Mouse (Mus musculus): ENCODE data around the gene Lasp1. TPM values are rescaled to one million over a fixed set of nuclear protein-coding genes. Genes with fewer than 3 reads are reported as not detected.

Gene Lasp1
- polyA plus RNA-seq, 1 experiment, result 77.7 TPM

GRCm38 (mm10) chr11:97802495-97802894 is 3.7 kb downstream of the Lasp1 start:
- Histone ChIP-seq H3K4me1 (peaks cover 78% of the 10 kb centered on the region), H3K27me3 (replicated peaks) (no peaks in the 10 kb centered on the region), H3K4me3 (replicated peaks) (peak overlapping the region; percentile 28), H3K9me3 (no peaks in the 10 kb centered on the region), H3K36me3 (replicated peaks; ENCODE audit: low read length) (peaks cover 60% of the 10 kb centered on the region)
- TF ChIP-seq GATA1 (IDR thresholded peaks at IDR 0.05; ENCODE audit: borderline replicate concordance, low read length) (no peak), FLI1 (IDR thresholded peaks at IDR 0.05; ENCODE audit: low read length) (no peak)

GRCm38 (mm10) chr11:97803847-97804246 is 5.0 kb downstream of the Lasp1 start:
- Histone ChIP-seq H3K36me3 (replicated peaks; ENCODE audit: low read length) (peaks cover 73% of the 10 kb centered on the region), H3K4me1 (peaks cover 81% of the 10 kb centered on the region), H3K27me3 (replicated peaks) (no peaks in the 10 kb centered on the region), H3K9me3 (no peaks in the 10 kb centered on the region), H3K4me3 (replicated peaks) (peak overlapping the region; percentile 2)
- TF ChIP-seq GATA1 (IDR thresholded peaks at IDR 0.05; ENCODE audit: borderline replicate concordance, low read length) (no peak), FLI1 (IDR thresholded peaks at IDR 0.05; ENCODE audit: low read length) (no peak)

GRCm38 (mm10) chr11:97804841-97805661 is 6.3 kb downstream of the Lasp1 start:
- TF ChIP-seq FLI1 (IDR thresholded peaks at IDR 0.05; ENCODE audit: low read length), result no peak
- no peak for TF ChIP-seq GATA1 (IDR thresholded peaks at IDR 0.05; ENCODE audit: borderline replicate concordance, low read length)
- Histone ChIP-seq H3K36me3 (replicated peaks; ENCODE audit: low read length) (peaks cover 85% of the 10 kb centered on the region), H3K4me3 (replicated peaks) (peak overlapping the region; percentile 11), H3K27me3 (replicated peaks) (no peaks in the 10 kb centered on the region), H3K9me3 (no peaks in the 10 kb centered on the region), H3K4me1 (peaks cover 88% of the 10 kb centered on the region)

GRCm38 (mm10) chr11:97805662-97806612 is 7.1 kb downstream of the Lasp1 start:
- H3K27me3 ChIP-seq (replicated peaks), result no peaks in the 10 kb centered on the region
- H3K36me3 ChIP-seq (replicated peaks; ENCODE audit: low read length), result peaks cover 94% of the 10 kb centered on the region
- H3K9me3 ChIP-seq, result no peaks in the 10 kb centered on the region
- H3K4me1 ChIP-seq, result peaks cover 94% of the 10 kb centered on the region
- no peak for TF ChIP-seq FLI1 (IDR thresholded peaks at IDR 0.05; ENCODE audit: low read length)
- no peak for TF ChIP-seq GATA1 (IDR thresholded peaks at IDR 0.05; ENCODE audit: borderline replicate concordance, low read length)
- H3K4me3 ChIP-seq (replicated peaks), result no peak overlapping the region

- Histone ChIP-seq H3K4me1 (peaks cover 93% of the 10 kb centered on the region), H3K36me3 (replicated peaks; ENCODE audit: low read length) (peaks cover 96% of the 10 kb centered on the region), H3K9me3 (no peaks in the 10 kb centered on the region)
These were observed 7.8 kb downstream of the Lasp1 start for GRCm38 (mm10) chr11:97806613-97806964.

GRCm38 (mm10) chr11:97807626-97808025 is 8.8 kb downstream of the Lasp1 start:
- Histone ChIP-seq H3K27me3 (replicated peaks) (no peaks in the 10 kb centered on the region), H3K36me3 (replicated peaks; ENCODE audit: low read length) (peaks cover 96% of the 10 kb centered on the region), H3K4me3 (replicated peaks) (no peak overlapping the region), H3K9me3 (no peaks in the 10 kb centered on the region), H3K4me1 (peaks cover 90% of the 10 kb centered on the region)
- TF ChIP-seq FLI1 (IDR thresholded peaks at IDR 0.05; ENCODE audit: low read length) (no peak), GATA1 (IDR thresholded peaks at IDR 0.05; ENCODE audit: borderline replicate concordance, low read length) (no peak)

More at GRCm38 (mm10) chr11:97806613-97806964, 7.8 kb downstream of the Lasp1 start:
- H3K27me3 ChIP-seq (replicated peaks), result no peaks in the 10 kb centered on the region
- no peak for TF ChIP-seq GATA1 (IDR thresholded peaks at IDR 0.05; ENCODE audit: borderline replicate concordance, low read length)
- no peak for TF ChIP-seq FLI1 (IDR thresholded peaks at IDR 0.05; ENCODE audit: low read length)
- no peak overlapping the region for H3K4me3 ChIP-seq (replicated peaks)

- H3K9me3 ChIP-seq, result no peaks in the 10 kb centered on the region
- H3K4me1 ChIP-seq, result peaks cover 91% of the 10 kb centered on the region
- H3K27me3 ChIP-seq (replicated peaks), result no peaks in the 10 kb centered on the region
- TF ChIP-seq FLI1 (IDR thresholded peaks at IDR 0.05; ENCODE audit: low read length), result no peak
- TF ChIP-seq GATA1 (IDR thresholded peaks at IDR 0.05; ENCODE audit: borderline replicate concordance, low read length), result no peak
- H3K4me3 ChIP-seq (replicated peaks), result no peak overlapping the region
- H3K36me3 ChIP-seq (replicated peaks; ENCODE audit: low read length), result peaks cover 97% of the 10 kb centered on the region
These were observed 9.3 kb downstream of the Lasp1 start for GRCm38 (mm10) chr11:97808093-97808492.

- TF ChIP-seq GATA1 (IDR thresholded peaks at IDR 0.05; ENCODE audit: borderline replicate concordance, low read length) (no peak), FLI1 (IDR thresholded peaks at IDR 0.05; ENCODE audit: low read length) (no peak)
- Histone ChIP-seq H3K4me3 (replicated peaks) (no peak overlapping the region), H3K27me3 (replicated peaks) (no peaks in the 10 kb centered on the region), H3K9me3 (no peaks in the 10 kb centered on the region), H3K4me1 (peaks cover 91% of the 10 kb centered on the region), H3K36me3 (replicated peaks; ENCODE audit: low read length) (peaks cover 98% of the 10 kb centered on the region)
These were observed 9.9 kb downstream of the Lasp1 start for GRCm38 (mm10) chr11:97808621-97809234.

Data from megakaryocyte, embryonic 14.5 days (primary cell).